Mouse (Mus musculus): ENCODE data around the gene Ppm1l.

The Ppm1l gene

GRCm38 (mm10) chr3:69588101-69588760 is 271.6 kb downstream of the Ppm1l start:
- no peak for DNase-seq (ENCODE audit: low read depth in 2 of 2, low spot score in 2 of 2)

GRCm38 (mm10) chr3:69593426-69593825 is 276.8 kb downstream of the Ppm1l start:
- no peak for DNase-seq (ENCODE audit: low read depth in 2 of 2, low spot score in 2 of 2)

- DNase-seq (ENCODE audit: low read depth in 2 of 2, low spot score in 2 of 2) = no peak
Observed at GRCm38 (mm10) chr3:69594071-69594470, 277.4 kb downstream of the Ppm1l start.

DNA sequence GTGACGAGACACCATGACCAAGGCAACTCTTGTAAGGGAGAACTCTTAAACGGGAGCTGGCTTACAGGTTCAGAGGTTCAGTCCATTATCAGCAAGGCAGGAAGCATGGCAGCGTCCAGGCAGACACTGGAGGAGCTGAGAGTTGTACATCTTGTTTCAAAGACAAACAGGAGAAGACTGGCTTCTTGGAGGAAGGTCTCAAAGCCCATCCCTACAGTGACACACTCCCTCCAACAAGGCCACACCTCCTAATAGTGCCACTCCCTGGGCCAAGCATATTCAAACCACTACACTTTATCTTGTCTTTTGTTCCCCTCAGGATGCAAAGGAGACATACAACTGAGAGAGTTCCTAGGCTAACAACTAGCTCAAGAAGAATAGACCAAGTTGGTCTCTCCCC is 279.5 kb downstream of the Ppm1l start:
- DNase-seq (ENCODE audit: low read depth in 2 of 2, low spot score in 2 of 2) = no peak

DNA sequence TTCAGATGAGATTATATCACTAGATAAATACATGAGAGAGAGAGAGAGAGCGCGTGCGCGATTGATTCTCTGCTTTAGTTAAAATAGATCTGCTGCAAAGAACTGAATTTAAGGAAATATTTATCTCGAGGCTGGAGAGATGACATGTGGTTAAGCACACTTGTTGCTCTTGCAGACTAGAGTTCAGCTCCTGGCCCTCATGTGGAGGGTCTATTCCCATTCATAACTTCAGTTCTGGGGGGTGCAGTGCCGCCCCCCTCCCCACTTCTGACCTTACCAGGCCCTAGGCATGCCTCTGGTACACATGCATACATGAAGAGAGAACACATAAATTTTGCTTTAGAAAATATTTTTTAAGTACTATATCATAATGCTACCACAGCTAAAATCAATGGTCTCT is 280.6 kb downstream of the Ppm1l start:
- DNase-seq (ENCODE audit: low read depth in 2 of 2, low spot score in 2 of 2) = no peak

GRCm38 (mm10) chr3:69597816-69598215 is 281.2 kb downstream of the Ppm1l start:
- DNase-seq (ENCODE audit: low read depth in 2 of 2, low spot score in 2 of 2) = no peak

DNA sequence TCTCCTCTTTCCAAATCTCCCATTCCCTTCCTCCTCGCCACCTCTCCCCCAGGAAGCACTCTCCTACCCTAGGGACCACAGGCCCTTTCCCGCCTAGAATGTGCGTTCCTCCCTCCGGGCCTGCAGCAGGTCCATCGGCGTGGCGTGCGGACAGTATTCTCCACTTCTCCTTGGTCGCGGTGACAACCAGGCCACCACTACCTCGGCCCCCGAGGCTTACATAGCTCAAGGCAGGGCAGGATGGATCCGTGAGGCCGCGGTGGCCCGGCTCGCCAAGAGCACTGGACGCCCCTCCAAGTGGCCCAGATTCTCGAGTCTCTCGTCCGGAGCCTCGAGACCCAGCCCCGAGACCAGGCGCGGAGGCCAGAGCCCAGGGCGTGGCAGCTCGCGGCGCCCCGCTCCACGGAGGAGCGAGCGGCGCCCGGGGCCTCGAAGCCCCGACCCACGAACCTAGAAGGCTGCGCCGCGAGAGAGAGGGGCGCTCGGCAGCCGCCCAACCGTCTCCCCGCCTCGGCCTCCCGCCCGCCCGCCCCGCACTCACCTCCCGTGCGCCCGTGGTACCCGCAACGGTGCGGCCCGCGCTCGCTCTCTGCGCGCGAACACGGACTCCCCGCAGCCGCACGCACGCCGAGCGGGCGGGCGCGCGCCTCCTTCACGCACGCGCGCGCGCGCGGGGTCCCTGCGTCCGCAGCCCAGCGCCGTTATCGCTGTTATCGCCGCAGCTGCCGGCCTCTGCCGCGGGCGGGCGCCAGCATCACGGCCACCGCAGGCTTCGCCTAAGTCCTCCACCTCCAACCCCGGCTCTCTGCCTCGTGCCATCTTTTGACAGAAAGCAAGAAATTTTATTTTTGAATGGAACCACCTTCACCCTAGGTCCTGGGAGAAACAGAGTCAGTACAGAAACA is 281.9 kb downstream of the Ppm1l start, which contains the start of gene B3galnt1:
B3galnt1 (minus strand) TSS at position 700 of the 905 bp plus-strand sequence.
- no peak for DNase-seq (ENCODE audit: low read depth in 2 of 2, low spot score in 2 of 2)

- DNase-seq (ENCODE audit: low read depth in 2 of 2, low spot score in 2 of 2) = no peak
Observed at GRCm38 (mm10) chr3:69599166-69599500, 282.5 kb downstream of the Ppm1l start.

DNA sequence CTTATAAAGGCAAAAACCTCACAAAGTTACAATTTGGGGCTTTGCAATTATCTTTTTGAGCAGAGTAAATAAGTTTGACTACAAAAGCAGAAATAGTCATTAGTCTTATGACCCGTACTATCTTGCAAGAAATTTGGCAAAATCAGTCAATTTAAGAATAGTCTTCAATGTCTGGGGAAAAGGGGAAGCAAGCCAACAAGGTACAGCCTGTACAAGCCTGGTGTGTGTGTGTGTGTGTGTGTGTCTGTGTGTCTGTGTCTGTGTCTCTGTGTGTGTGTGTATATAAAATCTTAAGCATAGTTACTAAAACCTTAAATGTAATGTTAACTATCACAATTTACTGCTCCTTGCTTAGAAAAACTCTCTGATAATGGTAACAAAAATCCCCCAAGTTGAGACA is 290.3 kb downstream of the Ppm1l start:
- DNase-seq (ENCODE audit: low read depth in 2 of 2, low spot score in 2 of 2) = no peak

DNA sequence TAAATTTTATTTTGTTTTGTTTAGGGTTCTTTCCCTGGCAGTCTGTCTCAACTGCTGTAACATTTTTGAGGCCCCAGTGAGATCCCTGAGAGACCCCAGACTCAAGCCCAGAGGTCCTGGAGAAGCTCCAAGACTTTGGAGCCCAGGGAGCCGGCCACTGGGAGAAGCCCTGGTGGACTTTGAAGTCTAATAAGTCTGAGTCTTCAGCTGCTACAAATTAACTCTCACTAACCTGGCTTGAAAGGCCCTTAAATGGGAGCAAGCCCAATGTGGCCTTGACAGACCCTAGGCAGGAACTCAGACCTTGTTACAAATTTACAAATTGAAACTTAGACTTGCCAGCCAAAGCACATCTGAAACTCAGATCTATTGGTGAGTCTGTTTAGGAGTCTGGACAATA is 290.8 kb downstream of the Ppm1l start:
- DNase-seq (ENCODE audit: low read depth in 2 of 2, low spot score in 2 of 2) = no peak

- no peak for DNase-seq (ENCODE audit: low read depth in 2 of 2, low spot score in 2 of 2)
Observed at GRCm38 (mm10) chr3:69607909-69608308, 291.2 kb downstream of the Ppm1l start.
